ENCODE assay signal across 7 mouse cellular contexts in the genomic region with DNA sequence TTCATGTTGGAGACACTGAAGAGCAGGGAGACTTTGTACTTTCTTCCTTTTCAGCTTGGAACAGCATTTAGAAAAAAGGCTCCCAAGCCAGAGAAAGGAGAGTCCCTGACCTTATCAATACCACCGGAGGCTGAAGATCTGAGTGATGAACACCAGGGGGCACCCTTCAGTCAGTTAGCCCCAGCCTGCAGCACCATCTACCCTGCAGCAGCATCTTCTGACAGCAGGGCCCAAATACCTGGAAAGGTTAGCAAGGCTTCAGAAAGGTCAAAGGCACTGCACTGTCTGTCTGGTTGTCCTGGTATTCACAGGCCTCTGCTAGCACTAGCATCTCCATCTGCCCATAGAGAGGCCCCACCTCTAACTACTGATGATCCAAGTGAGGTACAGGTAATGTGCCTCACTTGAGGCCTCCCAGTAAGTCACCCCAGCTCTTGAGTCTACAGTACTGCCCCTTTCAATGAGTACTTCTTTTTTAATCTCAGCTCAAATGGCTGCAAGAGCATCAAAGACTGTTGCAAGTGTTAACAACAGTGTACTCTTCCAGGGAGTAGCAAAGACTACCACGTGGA. TPM values are rescaled to one million over a fixed set of nuclear protein-coding genes. Genes with fewer than 3 reads are reported as not detected.
DNase-seq lines count a peak whose midpoint lies in the region; ATAC-seq and TF ChIP-seq lines count a peak whose summit lies in the region.

No protein-coding gene starts in this region.

- no peak overlapping the region for H3K4me3 ChIP-seq in midbrain, embryonic 14.5 days (replicated peaks; ENCODE audit: low read depth, low read length)
- H3K4me3 ChIP-seq in midbrain, embryonic 11.5 days (ENCODE audit: low read depth, low read length), result no peak overlapping the region
- no peak overlapping the region for H3K4me3 ChIP-seq in lung, embryonic 15.5 days
- H3K4me3 ChIP-seq in stomach, postnatal 0 days (ENCODE audit: low read depth, low read length), result no peak overlapping the region

- WGBS in midbrain, embryonic 14.5 days, result 55% methylated on average over 2 of the region's 2 CpGs
- 55% methylated on average over 2 of the region's 2 CpGs for WGBS in midbrain, embryonic 11.5 days
- WGBS in lung, embryonic 15.5 days, result 43% methylated on average over 2 of the region's 2 CpGs
- 48% methylated on average over 2 of the region's 2 CpGs for WGBS in stomach, postnatal 0 days

- peak; percentile 73 for TF ChIP-seq CTCF in stomach, postnatal 0 days (IDR thresholded peaks at IDR 0.05; ENCODE audit: low read depth)

- no peaks in the 10 kb centered on the region for H3K36me3 ChIP-seq in midbrain, embryonic 14.5 days (ENCODE audit: control insufficient read depth, insufficient read depth, low read length)
- no peaks in the 10 kb centered on the region for H3K36me3 ChIP-seq in midbrain, embryonic 11.5 days (ENCODE audit: control insufficient read depth, insufficient read depth, low read length)
- no peaks in the 10 kb centered on the region for H3K36me3 ChIP-seq in lung, embryonic 15.5 days
- no peaks in the 10 kb centered on the region for H3K36me3 ChIP-seq in stomach, postnatal 0 days (ENCODE audit: control insufficient read depth, insufficient read depth, low read length)

- peak; percentile 69 for DNase-seq in midbrain, embryonic 14.5 days
- no peak for DNase-seq in midbrain, embryonic 11.5 days (ENCODE audit: low spot score, missing footprints)
- peak; percentile 54 for DNase-seq in T-cell, adult 2 months (ENCODE audit: low spot score)
- peak; percentile 27 for DNase-seq in cerebellum, adult 9-11 months
- DNase-seq in induced T-regulatory cell, adult 2 months (ENCODE audit: low read depth), result peak; percentile 75
- peak; percentile 30 for DNase-seq in stomach, postnatal 0 days (ENCODE audit: low spot score)

- H3K9me3 ChIP-seq in midbrain, embryonic 14.5 days (ENCODE audit: control insufficient read depth, low read length), result no peaks in the 10 kb centered on the region
- no peaks in the 10 kb centered on the region for H3K9me3 ChIP-seq in midbrain, embryonic 11.5 days (ENCODE audit: control insufficient read depth, low read length)
- H3K9me3 ChIP-seq in lung, embryonic 15.5 days, result no peaks in the 10 kb centered on the region
- no peaks in the 10 kb centered on the region for H3K9me3 ChIP-seq in stomach, postnatal 0 days (ENCODE audit: control insufficient read depth, low read length)

- no peak for TF ChIP-seq EP300 in stomach, postnatal 0 days (optimal IDR thresholded peaks at IDR 0.05)

- no peak overlapping the region for H3K4me2 ChIP-seq in midbrain, embryonic 14.5 days (ENCODE audit: low read length)
- no peak overlapping the region for H3K4me2 ChIP-seq in midbrain, embryonic 11.5 days
- no peak overlapping the region for H3K4me2 ChIP-seq in lung, embryonic 15.5 days
- no peak overlapping the region for H3K4me2 ChIP-seq in stomach, postnatal 0 days (replicated peaks; ENCODE audit: low read depth)

- no peak overlapping the region for H3K9ac ChIP-seq in midbrain, embryonic 14.5 days (replicated peaks; ENCODE audit: low read length)
- H3K9ac ChIP-seq in midbrain, embryonic 11.5 days (ENCODE audit: low read length), result no peak overlapping the region
- H3K9ac ChIP-seq in lung, embryonic 15.5 days, result no peak overlapping the region
- H3K9ac ChIP-seq in stomach, postnatal 0 days (ENCODE audit: low read length), result no peak overlapping the region

- H3K27ac ChIP-seq in midbrain, embryonic 14.5 days (replicated peaks; ENCODE audit: low read depth, low read length), result no peak overlapping the region
- no peak overlapping the region for H3K27ac ChIP-seq in midbrain, embryonic 11.5 days (ENCODE audit: low read depth, low read length)
- no peak overlapping the region for H3K27ac ChIP-seq in lung, embryonic 15.5 days
- no peak overlapping the region for H3K27ac ChIP-seq in stomach, postnatal 0 days (replicated peaks)

- no peak for ATAC-seq in midbrain, embryonic 14.5 days (ENCODE audit: low FRiP score, low TSS enrichment)
- ATAC-seq in midbrain, embryonic 11.5 days (ENCODE audit: low FRiP score), result no peak
- ATAC-seq in lung, embryonic 15.5 days (ENCODE audit: borderline replicate concordance, extremely low read depth, low FRiP score, low TSS enrichment), result peak; percentile 42; the same call in 1 of the 2 replicates
- 0 out of 2 replicates have a peak, but pooled peaks have one; percentile 42 for ATAC-seq in stomach, postnatal 0 days (ENCODE audit: low FRiP score, low TSS enrichment)

- H3K27me3 ChIP-seq in midbrain, embryonic 14.5 days (ENCODE audit: control insufficient read depth, insufficient read depth, low read length), result no peaks in the 10 kb centered on the region
- no peaks in the 10 kb centered on the region for H3K27me3 ChIP-seq in midbrain, embryonic 11.5 days (ENCODE audit: control insufficient read depth, insufficient read depth, low read length)
- no peaks in the 10 kb centered on the region for H3K27me3 ChIP-seq in lung, embryonic 15.5 days
- no peaks in the 10 kb centered on the region for H3K27me3 ChIP-seq in stomach, postnatal 0 days (ENCODE audit: control insufficient read depth, insufficient read depth, low read length)

- no peaks in the 10 kb centered on the region for H3K4me1 ChIP-seq in midbrain, embryonic 14.5 days (ENCODE audit: control insufficient read depth, insufficient read depth, low read length)
- H3K4me1 ChIP-seq in midbrain, embryonic 11.5 days (ENCODE audit: control insufficient read depth, insufficient read depth, low read length), result no peaks in the 10 kb centered on the region
- no peaks in the 10 kb centered on the region for H3K4me1 ChIP-seq in lung, embryonic 15.5 days
- no peaks in the 10 kb centered on the region for H3K4me1 ChIP-seq in stomach, postnatal 0 days (replicated peaks; ENCODE audit: control insufficient read depth, insufficient read depth)

RNA-seq across cellular contexts. Expression of a gene that starts 25.4 kb away (rescaled TPM):
- polyA plus RNA-seq in midbrain, embryonic 14.5 days (2014; fragmentation: Nextera tagmentation; extraction: Ambion mirVana), result 23.0 and 30.5 TPM in 2 replicates
- polyA plus RNA-seq in midbrain, embryonic 11.5 days (2014; fragmentation: Nextera tagmentation; extraction: Ambion mirVana), result 3.9 and 4.6 TPM in 2 replicates
- polyA plus RNA-seq in lung, embryonic 15.5 days (2015; fragmentation: Nextera tagmentation; extraction: Ambion mirVana), result 1.4 and 1.6 TPM in 2 replicates
- 0.71 and 0.81 TPM in 2 replicates for polyA plus RNA-seq in stomach, postnatal 0 days (2015; fragmentation: Nextera tagmentation; extraction: Ambion mirVana)

Comparison
In these comparisons a context has a peak if more than half of its experiments do, and no peak if none do; other contexts are left out.
1. ATAC-seq: peak in lung, embryonic 15.5 days (single experiment) and stomach, postnatal 0 days (single experiment); none in midbrain, embryonic 14.5 days (single experiment) and midbrain, embryonic 11.5 days (single experiment).